Mouse (Mus musculus) ovary, postnatal 36 days (tissue): ENCODE results near the gene Agpat4.

ENCODE experiments used
- DNase-seq: peaks from one replicate; pipeline ENCODE4 v3.0.0; 2022; ENCODE audit warnings: low spot score, mixed read lengths

Gene Agpat4

GRCm38 (mm10) chr17:12228471-12228870 lies 110.0 kb downstream of the Agpat4 start:
- DNase-seq, result no peak

GRCm38 (mm10) chr17:12229756-12230155 lies 111.3 kb downstream of the Agpat4 start:
- no peak for DNase-seq

- DNase-seq, result no peak
Measured at GRCm38 (mm10) chr17:12230167-12230566, 111.7 kb downstream of the Agpat4 start.

- no peak for DNase-seq
Measured at GRCm38 (mm10) chr17:12231087-12231486, 112.6 kb downstream of the Agpat4 start.

DNA sequence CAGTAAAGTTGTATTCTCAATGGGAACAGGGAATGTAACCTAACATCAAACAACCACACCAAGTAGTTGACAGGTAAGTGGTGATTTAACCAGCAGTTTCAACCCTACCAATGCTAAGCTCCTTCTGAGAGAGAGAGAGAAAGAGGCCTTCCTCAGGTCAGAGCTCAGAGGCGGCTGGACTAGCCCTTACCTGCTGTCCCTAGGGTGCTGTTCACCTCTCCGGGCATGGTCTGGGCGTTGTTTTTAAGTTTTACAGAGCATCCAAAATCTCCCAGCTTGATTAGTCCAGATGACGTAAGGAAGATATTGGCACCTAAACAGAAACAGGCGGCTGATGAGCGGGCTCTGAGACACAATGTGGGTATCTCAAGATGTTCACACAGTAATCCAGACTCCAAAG lies 114.2 kb downstream of the Agpat4 start:
- DNase-seq, result no peak

- no peak for DNase-seq
Measured at GRCm38 (mm10) chr17:12240701-12241100, 122.2 kb downstream of the Agpat4 start.

DNA sequence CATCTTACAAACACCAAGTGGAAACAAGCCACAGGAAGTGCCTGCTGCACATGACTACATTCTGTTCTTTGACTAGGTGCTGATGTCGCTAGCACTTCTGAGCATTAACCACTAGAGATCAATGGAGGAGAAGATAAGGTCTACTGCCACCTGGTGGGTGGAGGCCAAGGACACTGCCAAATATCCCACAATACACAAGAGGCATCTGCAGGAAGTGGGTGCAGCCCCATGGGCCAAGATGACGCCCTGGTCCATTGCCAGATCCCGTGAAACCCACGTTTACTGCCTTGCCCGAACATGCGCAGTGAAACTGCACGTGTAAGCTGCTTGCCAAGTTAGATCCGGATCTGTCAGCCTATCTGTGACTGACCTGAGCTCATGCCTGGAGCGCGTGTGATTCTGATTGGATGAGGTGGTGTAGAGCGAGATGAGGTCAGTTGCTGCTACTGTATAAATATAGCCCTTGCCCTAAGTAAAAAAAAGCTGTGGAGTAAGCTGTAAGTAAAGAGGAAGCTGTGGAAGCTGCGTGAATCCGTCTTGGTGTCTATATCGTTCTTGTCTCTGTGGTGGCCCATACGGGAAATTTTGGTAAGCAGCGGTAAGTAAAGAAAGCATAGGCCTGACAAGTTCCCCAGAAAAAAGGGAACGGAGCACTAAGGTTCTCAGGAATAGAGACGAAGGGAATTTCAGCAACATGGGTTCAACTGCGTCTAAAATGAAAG lies 131.4 kb downstream of the Agpat4 start:
- DNase-seq, result no peak

DNA sequence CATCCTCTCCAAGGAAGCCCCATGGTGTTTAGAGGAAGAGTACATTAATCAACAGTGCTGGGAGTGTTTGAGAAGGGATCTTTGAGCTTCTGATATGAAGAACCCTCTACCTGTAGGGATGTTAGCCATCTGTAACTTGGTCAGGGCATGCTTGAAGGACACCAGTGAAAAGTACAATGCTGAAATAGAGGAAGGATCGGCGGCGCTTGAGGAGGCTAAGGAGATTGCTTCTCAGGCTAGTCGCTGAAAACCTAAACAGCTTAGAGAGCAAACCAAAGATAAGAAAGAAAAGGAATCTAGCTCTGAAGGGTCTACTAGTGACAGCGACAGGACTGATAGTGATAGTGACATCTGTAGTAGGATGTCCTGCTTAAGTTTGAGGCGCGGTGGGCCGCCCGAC lies 132.1 kb downstream of the Agpat4 start:
- no peak for DNase-seq

- DNase-seq, result no peak
Measured at GRCm38 (mm10) chr17:12256142-12256541, 137.6 kb downstream of the Agpat4 start.

DNA sequence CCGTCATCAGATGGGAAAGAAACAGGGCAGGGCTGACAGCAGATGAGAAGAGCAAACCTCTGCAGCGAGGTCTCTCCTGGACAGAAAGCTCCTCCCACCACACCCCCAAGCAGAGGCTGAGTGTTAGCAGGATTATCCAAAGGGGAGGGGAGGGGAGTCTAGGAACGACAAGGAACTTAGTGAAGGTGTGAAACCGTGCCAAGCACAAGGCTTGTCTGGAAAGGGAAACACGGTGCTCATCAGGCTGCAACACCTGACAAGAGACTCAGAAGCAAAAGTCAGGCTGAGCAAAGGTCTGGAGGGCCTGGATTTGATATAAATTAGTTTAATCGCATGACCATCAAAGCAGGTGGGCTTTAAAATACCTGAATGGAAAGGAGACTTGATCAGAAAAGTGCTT lies 140.0 kb downstream of the Agpat4 start:
- no peak for DNase-seq

DNA sequence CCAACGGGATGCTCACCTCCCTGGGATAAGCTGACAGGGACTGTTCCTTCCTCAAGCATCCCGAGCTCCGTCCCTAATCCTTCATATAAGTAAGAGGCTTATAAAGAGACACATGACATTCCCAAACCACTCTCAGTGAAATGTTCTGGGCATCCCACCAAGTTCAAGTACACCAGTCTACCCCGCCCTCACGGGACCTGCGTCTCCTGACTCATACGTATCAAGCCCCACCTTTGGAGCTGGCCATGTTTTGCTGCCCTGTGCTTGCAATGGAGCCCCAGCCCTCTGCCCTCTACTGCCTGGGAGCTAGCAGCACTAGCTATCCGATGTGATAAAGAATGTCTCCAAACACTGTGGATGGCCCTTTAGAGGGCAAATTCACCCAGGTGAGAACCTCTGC lies 141.5 kb downstream of the Agpat4 start:
- DNase-seq, result no peak

DNA sequence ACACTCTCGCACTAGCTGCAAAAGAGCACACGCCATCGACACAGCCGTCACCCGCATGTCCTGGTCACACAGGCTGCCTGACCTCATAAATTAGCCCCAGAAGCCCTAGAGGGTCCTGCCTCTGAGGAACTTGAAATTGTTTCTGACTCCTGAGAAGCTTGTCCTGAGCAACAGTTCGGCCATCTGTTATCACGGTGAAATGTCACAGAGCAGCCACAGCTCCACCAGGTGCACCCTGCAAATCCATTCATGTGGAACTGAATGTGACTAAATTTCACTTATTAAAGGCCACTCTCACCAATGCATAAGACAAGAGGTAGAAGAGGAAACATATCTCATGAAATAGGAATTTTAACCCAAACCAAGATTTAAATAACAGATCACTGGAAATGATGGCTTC lies 142.9 kb downstream of the Agpat4 start:
- DNase-seq, result no peak

- no peak for DNase-seq
Measured at GRCm38 (mm10) chr17:12261887-12262286, 143.4 kb downstream of the Agpat4 start.

DNA sequence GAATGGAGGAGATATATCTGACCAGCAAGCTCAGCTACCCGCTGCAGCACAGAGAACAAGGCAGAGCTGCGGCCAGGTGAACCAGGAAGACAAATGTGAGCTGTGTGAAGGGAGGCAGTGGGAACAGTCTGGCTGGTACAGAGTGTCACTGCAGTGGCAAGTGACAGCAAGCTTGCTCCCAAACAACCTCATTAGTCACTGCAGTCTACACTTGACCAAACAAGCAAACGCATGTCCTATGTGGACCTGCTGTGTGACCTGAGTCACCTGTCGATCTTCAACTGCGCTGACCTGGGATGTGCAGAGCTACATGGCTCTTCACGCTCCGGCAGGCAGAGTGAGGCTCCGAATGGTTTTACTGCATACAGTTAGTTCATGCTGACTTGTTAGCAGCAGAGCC lies 144.3 kb downstream of the Agpat4 start:
- DNase-seq, result no peak

DNA sequence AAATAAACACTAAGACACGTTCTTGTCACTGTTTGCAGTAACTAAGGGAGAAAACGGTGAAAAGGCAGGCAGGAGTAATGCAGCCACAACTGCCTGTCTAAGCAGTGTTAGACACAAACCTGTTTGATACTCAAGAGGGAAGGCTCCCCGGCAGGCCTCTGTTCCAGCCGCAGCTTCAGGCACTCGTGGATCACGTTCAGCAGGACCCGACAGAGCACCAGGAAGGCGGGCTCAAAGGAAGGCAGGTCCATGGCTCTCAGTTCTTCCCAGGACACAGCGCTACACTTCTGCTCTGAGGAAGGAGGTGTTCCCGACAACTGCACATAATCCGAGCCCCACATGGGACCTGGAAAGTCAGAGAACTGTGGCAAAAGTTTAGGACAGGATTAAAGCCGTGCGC lies 145.3 kb downstream of the Agpat4 start:
- DNase-seq, result no peak

- no peak for DNase-seq
Measured at GRCm38 (mm10) chr17:12264293-12264692, 145.8 kb downstream of the Agpat4 start.

DNA sequence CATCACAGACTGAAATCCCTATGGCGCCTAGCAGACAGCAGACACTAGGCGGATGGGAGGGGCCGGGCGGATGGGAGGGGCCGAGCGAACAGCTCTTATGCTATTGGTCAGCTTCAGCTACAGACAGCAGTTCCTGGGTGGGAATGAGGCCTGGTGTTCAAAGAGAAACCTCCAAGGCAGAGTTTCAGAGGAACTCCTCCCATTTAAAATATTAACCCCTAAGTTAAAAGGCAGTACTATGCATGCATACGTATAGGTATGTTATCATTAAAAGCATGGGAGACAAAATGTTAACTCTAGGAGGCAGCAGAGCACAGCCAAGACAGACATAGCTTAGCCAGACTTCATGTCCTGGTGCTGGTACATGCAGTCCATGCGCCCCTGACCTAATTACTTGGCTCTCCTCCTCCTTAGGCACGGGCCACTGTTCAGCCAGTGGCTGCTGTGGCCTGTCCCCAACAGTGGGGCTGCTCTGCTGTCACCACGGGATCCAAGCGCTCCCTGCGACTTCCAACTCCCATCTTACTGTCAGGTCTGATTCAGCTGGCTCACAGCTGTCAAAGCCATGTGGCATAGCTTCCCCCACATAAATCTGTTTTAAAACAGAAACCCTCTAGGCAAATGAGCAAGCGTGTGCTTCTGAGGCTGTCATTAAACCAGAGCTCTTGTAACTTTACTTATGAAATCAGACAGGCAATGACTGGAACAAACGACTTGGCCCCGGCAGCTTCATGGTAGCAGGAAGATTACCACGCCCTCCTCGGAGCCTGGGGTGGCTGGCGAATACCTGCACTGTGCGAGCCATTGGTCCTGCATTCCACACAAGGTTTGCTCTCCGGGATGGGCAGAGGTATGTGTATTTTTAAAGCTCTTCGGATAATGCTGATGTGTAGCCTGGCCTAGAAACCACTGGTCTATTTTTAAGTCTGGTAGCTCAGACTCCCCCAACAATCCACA lies 147.7 kb downstream of the Agpat4 start:
- DNase-seq, result no peak

DNA sequence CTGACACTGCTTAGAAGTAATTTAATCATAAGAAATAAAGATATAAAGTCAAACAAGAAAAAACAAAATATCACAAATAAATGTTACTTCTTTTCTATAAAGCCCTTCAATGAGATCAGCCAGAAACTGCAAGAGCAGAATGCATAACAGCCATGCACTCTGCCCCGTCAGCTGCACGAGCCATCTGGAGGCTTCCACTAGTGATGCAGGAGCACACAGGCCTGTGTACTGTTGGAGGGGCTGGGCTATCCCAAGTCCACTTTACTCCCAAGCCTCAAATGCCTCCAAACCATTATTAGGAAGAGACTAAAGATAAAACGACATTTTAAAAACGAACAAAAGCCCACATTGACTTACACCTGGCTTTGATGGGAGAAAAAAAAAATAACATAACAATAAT lies 149.6 kb downstream of the Agpat4 start:
- no peak for DNase-seq

DNA sequence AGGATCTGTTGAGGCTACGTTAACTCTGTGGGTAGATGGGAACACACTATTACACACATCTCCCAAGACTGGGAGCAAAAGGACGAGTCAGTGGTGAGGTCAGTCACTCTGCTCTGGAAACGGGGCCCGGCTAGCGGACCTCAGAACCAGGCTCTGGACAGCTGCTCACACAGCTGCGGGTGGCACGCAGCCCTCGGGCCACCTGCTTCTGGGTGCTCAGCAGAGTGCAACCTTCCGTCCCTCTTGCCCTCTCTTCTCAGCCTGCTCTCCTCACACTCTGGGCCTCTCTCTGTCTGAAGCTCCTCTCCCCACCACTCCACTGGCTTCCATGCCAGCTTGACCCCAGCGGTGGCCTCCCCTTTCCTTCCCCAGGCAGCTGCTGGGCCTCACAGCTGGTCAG lies 150.0 kb downstream of the Agpat4 start:
- DNase-seq, result peak; percentile 42
